Mouse (Mus musculus) colon, adult 2 months (tissue): ENCODE results near the gene Grin2c. TPM values are rescaled to one million over a fixed set of nuclear protein-coding genes. Genes with fewer than 3 reads are reported as not detected.

Experiments used
- polyA plus RNA-seq: library from polyadenylated mRNA; depleted of rRNA; stranded (reverse); fragments of >200 nt; gene quantifications from 2 replicates; pipeline ENCODE4 v1.2.3, GENCODE M21; 2012; rRNA removed

Gene Grin2c
- polyA plus RNA-seq: 0.06 TPM in 1 of 2 replicates, not detected in the other

DNA sequence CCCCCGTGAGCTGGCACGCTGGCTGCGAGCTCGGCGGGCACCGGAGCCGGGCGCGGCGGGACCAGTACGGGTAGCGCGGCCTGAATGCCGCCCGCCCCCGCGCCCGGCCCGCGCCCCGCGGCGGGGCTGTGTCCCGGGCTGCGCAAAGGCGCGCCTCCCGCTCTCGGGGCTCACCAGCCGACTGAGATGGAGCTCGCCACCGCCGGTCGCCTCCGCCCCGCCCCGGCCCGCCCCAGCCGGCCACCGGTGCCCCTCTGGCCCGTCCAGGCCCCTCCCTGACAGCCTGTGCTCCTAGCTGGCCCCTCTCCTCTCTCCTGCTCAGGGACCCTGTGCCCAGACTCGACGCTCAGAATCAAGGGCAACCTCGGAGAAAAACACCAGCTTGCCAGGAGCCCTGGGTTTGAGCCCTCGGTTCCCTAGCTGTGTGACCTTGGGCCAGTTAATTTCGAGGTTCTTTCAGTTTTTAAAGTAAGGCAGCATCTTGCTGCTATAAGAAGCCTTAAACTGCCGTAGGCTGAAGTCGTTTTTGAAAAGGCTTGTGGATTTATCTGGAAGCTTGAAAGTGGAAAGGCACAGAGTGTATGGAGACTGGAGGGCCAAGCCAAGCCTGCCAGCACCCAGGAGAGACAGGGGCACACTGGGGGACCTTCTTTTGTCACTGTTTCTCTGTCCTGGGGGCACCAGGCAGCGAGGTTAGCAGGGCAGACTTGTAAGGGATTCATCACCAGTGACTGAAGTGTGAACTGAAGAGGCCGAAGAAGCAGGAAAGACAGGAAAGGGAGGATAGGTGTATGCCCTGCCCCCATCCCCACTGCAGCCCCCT, at the start of gene Grin2c:
TSS of gene Grin2c (minus strand) at position 183 of the 823 bp plus-strand sequence.

DNA sequence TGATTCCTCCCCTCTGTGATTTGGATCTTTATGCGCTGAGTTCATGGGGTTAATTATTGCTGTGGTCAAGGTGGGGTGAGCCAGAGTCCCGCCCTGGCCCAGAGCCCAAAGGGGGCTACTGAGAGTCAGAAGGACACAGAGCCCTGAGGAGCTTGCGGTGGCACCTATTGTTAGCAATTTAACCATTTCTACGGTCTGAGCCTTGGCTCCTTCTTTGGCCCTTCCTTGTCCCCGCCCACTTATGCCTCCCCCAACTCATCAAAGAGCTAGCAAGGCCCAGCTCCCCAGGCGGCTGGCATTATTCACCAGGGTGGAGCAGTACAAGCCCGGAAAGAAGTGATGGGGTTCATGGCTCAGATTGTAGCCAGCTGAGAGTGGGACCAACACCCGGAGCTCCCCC, 39.8 kb upstream of the Grin2c start, which contains the start of gene Otop2:
TSS of gene Otop2 (plus strand) at position 301 of the 400 bp plus-strand sequence.

DNA sequence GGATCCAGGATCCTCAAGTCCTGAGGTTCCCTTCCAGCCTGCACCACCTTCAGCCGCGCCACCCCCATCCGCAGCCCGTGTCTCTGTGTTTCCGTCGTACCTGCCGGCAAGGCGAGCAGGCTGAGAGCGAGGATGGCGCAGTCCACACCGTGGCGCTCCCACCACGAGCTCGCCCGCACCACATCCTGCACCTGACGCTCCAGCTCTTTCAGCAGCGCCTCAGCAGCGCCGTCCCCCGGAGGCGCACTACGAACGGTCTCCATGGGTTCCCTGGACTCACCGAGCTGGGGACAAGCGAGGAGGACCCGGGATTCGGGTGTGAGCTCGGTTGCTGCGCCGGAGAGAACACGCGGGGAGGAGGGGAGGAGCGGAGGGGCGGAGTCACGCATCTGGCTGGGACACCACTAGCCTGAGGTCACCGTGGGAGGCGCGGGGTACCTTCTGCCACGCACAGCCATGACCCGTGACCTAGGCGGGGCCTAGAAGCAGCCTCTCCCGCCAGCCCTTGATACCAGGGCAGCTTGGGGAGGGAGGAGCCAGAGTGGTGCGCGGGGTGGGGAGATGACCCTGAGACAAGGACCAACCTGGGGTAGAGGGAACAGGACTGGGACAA, 30.3 kb upstream of the Grin2c start, which contains the start of gene Fads6:
TSS of gene Fads6 (minus strand) at position 450 of the 613 bp plus-strand sequence.

GRCm38 (mm10) chr11:115276780-115277603, 9.9 kb upstream of the Grin2c start, which contains the start of gene Fdxr:
TSS of gene Fdxr (minus strand) at chr11:115277050.

Other genes with a start within 250 kb of the Grin2c start
- gene Cd300ld4, start 240.2 kb downstream of the Grin2c start, polyA plus RNA-seq: 0.62 and 1.0 TPM in 2 replicates
- 1.6 and 2.2 TPM in 2 replicates for gene Cd300ld5, start 229.5 kb downstream of the Grin2c start, polyA plus RNA-seq
- 4.1 and 14.8 TPM in 2 replicates for gene Cd300ld3, start 218.8 kb downstream of the Grin2c start, polyA plus RNA-seq
- 0.67 and 0.96 TPM in 2 replicates for gene Cd300e, start 205.1 kb downstream of the Grin2c start, polyA plus RNA-seq
- 2.8 and 3.3 TPM in 2 replicates for gene Rab37, start 175.8 kb downstream of the Grin2c start, polyA plus RNA-seq
- 1.9 and 2.3 TPM in 2 replicates for gene Cd300lf, start 133.3 kb downstream of the Grin2c start, polyA plus RNA-seq
- 199 and 208 TPM in 2 replicates for gene Slc9a3r1, start 103.9 kb downstream of the Grin2c start, polyA plus RNA-seq
- 12.2 and 12.5 TPM in 2 replicates for gene Tmem104, start 79.8 kb downstream of the Grin2c start, polyA plus RNA-seq
- gene Nat9, start 79.4 kb downstream of the Grin2c start, polyA plus RNA-seq: 20.6 and 29.8 TPM in 2 replicates
- gene Fdxr, start 9.8 kb upstream of the Grin2c start, polyA plus RNA-seq: 23.6 and 27.4 TPM in 2 replicates
- 0.81 and 1.7 TPM in 2 replicates for gene Fads6, start 30.4 kb upstream of the Grin2c start, polyA plus RNA-seq
- gene Otop2, start 39.9 kb upstream of the Grin2c start, polyA plus RNA-seq: not detected in 2 replicates
- 0.03 and 0.17 TPM in 2 replicates for gene Ush1g, start 54.8 kb upstream of the Grin2c start, polyA plus RNA-seq
- 0.05 TPM in 1 of 2 replicates, not detected in the other for gene Otop3, start 67.5 kb upstream of the Grin2c start, polyA plus RNA-seq
- 154 and 170 TPM in 2 replicates for gene Hid1, start 100.5 kb upstream of the Grin2c start, polyA plus RNA-seq
- gene Cdr2l, start 114.7 kb upstream of the Grin2c start, polyA plus RNA-seq: 15.9 and 17.5 TPM in 2 replicates
- gene Mrpl58, start 136.5 kb upstream of the Grin2c start, polyA plus RNA-seq: 62.6 and 65.1 TPM in 2 replicates
- gene Atp5h, start 152.7 kb upstream of the Grin2c start, polyA plus RNA-seq: 70.2 and 90.1 TPM in 2 replicates
- gene Kctd2, start 152.9 kb upstream of the Grin2c start, polyA plus RNA-seq: 24.0 and 31.1 TPM in 2 replicates
- 0.38 and 0.44 TPM in 2 replicates for gene Trim80, start 173.3 kb upstream of the Grin2c start, polyA plus RNA-seq
- gene Slc16a5, start 195.2 kb upstream of the Grin2c start, polyA plus RNA-seq: 96.1 and 135 TPM in 2 replicates
- 13.3 and 13.4 TPM in 2 replicates for gene Armc7, start 208.4 kb upstream of the Grin2c start, polyA plus RNA-seq
- gene Nt5c, start 224.6 kb upstream of the Grin2c start, polyA plus RNA-seq: 128 and 130 TPM in 2 replicates
- gene Jpt1, start 247.1 kb upstream of the Grin2c start, polyA plus RNA-seq: 314 and 446 TPM in 2 replicates